ENCODE assay signal across 18 mouse cellular contexts in genomic region chr8:111026609-111027008, GRCm38 (mm10). TPM values are rescaled to one million over a fixed set of nuclear protein-coding genes. Genes with fewer than 3 reads are reported as not detected.
"Had no signal": no experiment of that assay in that cellular context is flagged by ENCODE, and none has a peak within 500 bp of the region (broad histone marks: within the 10 kb centered on the region; RNA-seq: fewer than 3 reads in every experiment).

No protein-coding gene starts in this region.

RNA-seq across cellular contexts. Expression of gene Exosc6, which starts 29.5 kb away (rescaled TPM):
- total RNA-seq: gastrocnemius, adult 2 months; gastrocnemius, postnatal 10 days; gastrocnemius, postnatal 25 days; gastrocnemius, postnatal 4 days; heart, adult 18-20 months; heart, adult 8-10 months; heart, postnatal 10 days; heart, postnatal 25 days; heart, postnatal 4 days; layer of hippocampus, adult 2 months; layer of hippocampus, postnatal 10 days; layer of hippocampus, postnatal 25 days; left cerebral cortex, adult 2 months; left cerebral cortex, postnatal 14 days; left cerebral cortex, postnatal 36 days had no signal
- polyA plus RNA-seq: frontal cortex, adult 2 months; hindbrain, embryonic 15.5 days; inflammation-experienced regulatory T-cells, adult 6 months had no signal
